Mouse (Mus musculus) layer of hippocampus, adult 18-20 months (tissue): ENCODE measurements around the gene Prkra. TPM values are rescaled to one million over a fixed set of nuclear protein-coding genes. Genes with fewer than 3 reads are reported as not detected.

ENCODE experiments used
- DNase-seq, 2 experiments: peaks; one replicate each; pipeline ENCODE4 v3.0.0; 2022; ENCODE audit warnings: low spot score in 2 of 2
- total RNA-seq, 2 experiments: library from RNA; stranded (reverse); gene quantifications; 2 replicates each; pipeline ENCODE4 v1.2.3; 2021

The Prkra gene
- total RNA-seq, 2 experiments from 2014 or later: 17.5 to 18.8 TPM

- DNase-seq: no peak
Measured at GRCm38 (mm10) chr2:76585090-76585489, 62.7 kb downstream of the Prkra start.

Other genes starting within 250 kb of the Prkra start
- gene Osbpl6, start 241.5 kb downstream of the Prkra start, total RNA-seq: 10 to 100 TPM; 62.4 to 67.2 TPM
- gene Pjvk, start 461 bp upstream of the Prkra start, total RNA-seq: under 1 TPM in 1 of 2 experiments, not detected in 1; 0.42 TPM
- 1 to 10 TPM; 5.2 to 5.3 TPM for gene Fkbp7, start 25.1 kb upstream of the Prkra start, total RNA-seq
- 10 to 100 TPM; 53.8 to 55.7 TPM for gene Plekha3, start 27.3 kb upstream of the Prkra start, total RNA-seq